Mouse (Mus musculus): ENCODE data around the gene Coro2b. TPM values are rescaled to one million over a fixed set of nuclear protein-coding genes. Genes with fewer than 3 reads are reported as not detected.

Gene Coro2b
- polyA plus RNA-seq, 1 experiment = 12.1 TPM

DNA sequence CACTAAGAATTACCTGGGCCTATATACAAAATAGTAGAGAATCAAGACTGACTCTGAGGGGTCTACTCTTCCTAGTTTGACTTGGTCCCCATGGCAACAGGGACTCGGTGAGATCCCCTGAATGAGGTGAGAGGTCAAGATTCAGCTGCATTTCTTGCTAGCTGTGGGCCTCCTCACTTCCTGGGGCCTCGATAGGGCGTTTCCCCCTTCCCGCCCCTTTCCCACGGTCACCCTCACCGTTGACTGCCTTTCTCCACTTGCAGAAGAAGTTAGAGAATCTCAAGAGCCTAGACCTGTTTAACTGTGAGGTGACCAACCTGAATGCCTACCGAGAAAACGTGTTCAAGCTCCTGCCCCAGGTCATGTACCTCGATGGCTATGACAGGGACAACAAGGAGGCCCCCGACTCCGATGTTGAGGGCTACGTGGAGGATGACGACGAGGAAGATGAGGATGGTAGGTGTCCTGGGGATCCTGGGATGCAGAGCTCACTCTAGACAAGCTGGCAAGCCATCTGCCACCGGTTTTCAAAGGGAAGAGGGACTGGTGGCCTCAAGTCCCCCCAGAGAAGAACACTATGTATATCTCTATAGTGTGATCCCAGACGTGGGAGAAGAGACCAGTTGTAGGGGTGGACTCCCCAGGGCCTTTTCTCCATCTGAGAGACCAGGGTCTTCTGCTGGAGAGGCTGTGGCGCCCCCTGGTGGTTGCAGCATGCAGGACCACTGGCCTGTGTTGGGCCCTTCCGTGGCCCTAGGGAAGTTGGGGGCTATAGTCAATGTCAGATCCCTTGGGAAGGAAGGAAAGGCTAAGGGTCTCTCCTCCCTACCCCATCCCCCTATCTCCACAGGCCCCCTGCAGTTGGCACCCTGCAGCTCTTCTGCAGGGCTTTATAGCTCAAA is 163.4 kb downstream of the Coro2b start:
- Histone ChIP-seq H3K27ac (ENCODE audit: insufficient read depth, low read length) (no peak overlapping the region), H3K4me1 (ENCODE audit: control insufficient read depth, insufficient read depth, low read length) (peaks cover 8% of the 10 kb centered on the region; the same call in 1 of the 2 replicates), H3K4me3 (ENCODE audit: insufficient read depth, low read length) (no peak overlapping the region)
- TF ChIP-seq CTCF (IDR thresholded peaks at IDR 0.05; ENCODE audit: borderline replicate concordance, insufficient read depth, low read length) (peak; percentile 47; the same call in 1 of the 2 replicates), POLR2A (IDR thresholded peaks at IDR 0.05; ENCODE audit: low read depth, low read length) (no peak)

DNA sequence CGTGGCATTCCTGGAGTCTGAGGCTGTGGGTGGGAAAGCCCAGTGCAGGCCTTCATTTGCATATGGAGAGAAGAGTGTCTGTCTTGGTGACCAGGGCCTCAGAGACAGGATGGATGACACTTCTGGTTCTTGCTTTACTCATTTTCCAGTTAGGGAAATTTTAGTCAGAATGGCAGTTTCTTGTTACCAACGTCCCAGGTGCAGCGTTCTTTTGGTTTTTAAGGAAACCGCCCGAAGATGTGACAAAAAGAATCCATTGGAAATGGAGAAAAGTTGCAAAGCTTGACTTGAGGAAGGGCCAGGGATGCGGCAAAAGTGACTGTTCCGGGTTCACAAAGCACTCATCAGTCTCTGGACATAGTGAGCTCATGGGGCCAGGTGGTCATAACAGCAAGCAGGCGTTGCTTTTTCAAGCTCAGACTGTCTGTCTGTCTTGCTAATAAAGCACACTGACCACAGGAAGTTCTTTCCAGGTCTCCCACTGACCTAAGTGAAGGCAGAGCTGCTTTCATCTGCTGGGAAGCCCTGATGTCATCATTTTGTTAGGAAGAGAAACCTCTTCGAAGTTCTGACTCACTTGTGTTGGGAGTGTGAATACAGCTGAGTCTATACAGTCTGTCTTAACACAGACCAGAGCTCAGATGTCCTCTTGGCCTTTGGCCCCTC is 164.2 kb downstream of the Coro2b start:
- H3K27ac ChIP-seq (ENCODE audit: insufficient read depth, low read length) = peak overlapping the region; percentile 35; the same call in 1 of the 2 replicates
- peaks cover 8% of the 10 kb centered on the region; the same call in 1 of the 2 replicates for H3K4me1 ChIP-seq (ENCODE audit: control insufficient read depth, insufficient read depth, low read length)
- TF ChIP-seq CTCF (IDR thresholded peaks at IDR 0.05; ENCODE audit: borderline replicate concordance, insufficient read depth, low read length) (no peak), POLR2A (IDR thresholded peaks at IDR 0.05; ENCODE audit: low read depth, low read length) (no peak)
- H3K4me3 ChIP-seq (ENCODE audit: insufficient read depth, low read length) = no peak overlapping the region

DNA sequence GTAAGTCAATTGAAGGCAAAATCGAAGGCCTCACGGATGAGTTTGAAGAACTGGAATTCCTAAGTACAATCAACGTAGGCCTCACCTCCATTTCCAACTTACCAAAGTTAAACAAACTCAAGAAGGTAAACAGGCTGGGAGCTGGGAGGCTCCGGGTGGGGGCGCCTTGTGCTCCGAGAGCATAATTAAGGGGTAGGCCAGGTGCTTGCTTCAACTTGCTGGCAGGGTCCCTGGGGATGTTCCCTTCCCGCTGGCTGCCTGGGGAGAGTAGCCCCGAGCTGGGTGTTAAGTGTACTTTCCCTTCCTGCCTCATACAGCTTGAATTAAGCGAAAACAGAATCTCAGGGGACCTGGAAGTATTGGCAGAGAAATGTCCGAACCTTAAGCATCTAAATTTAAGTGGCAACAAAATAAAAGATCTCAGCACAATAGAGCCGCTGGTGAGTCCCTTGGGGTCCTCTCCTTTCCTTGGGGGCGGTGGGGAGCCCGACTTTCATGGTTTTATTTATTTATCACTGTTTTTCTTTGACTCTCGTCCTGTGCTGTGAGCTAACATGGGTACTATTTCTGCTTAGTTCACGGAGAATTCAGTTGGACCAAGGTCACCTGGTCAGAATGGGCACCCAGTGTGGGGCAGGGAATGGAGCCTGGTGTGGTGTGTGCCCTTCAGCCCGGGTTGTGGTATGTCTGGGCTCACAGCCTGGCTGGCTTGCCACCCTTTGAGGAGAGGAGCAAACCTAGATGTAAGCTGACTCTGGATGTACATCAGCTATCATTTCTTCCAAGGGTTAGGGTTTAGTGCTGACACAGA is 164.9 kb downstream of the Coro2b start:
- H3K27ac ChIP-seq (ENCODE audit: insufficient read depth, low read length) = no peak overlapping the region
- H3K4me3 ChIP-seq (ENCODE audit: insufficient read depth, low read length) = no peak overlapping the region
- H3K4me1 ChIP-seq (ENCODE audit: control insufficient read depth, insufficient read depth, low read length) = peaks cover 12% of the 10 kb centered on the region; the same call in 1 of the 2 replicates
- TF ChIP-seq POLR2A (IDR thresholded peaks at IDR 0.05; ENCODE audit: low read depth, low read length) = no peak
- TF ChIP-seq CTCF (IDR thresholded peaks at IDR 0.05; ENCODE audit: borderline replicate concordance, insufficient read depth, low read length) = no peak

DNA sequence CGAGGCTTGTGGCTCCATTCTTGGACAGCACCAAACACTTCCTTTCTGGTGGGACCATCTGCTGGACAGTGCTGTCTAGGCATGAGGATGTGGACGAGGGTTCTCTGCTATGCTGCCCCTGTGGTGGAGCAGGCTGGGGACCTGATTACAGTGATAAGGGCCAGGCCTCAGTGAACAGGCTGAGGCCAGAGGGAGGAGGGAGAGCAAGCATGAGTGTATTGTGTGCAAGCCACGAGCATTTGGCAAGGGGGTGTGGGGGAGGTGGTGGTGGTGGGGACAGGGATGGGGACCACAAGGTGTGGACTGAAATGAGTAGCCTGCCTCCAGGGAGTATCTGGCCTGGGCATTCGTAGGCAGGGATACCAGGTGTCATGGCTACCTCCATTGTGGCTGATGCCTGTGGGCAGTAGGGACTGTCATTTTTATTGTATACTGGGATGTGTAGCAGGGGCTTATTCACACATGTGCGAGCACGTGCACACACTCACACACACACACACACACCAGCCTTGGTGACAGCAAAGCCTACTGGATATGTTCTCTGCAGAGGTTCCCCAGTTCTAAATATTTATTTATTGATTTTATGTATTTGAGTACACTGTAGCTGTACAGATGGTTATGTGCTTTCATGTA is 166.1 kb downstream of the Coro2b start:
- TF ChIP-seq POLR2A (IDR thresholded peaks at IDR 0.05; ENCODE audit: low read depth, low read length) (no peak), CTCF (IDR thresholded peaks at IDR 0.05; ENCODE audit: borderline replicate concordance, insufficient read depth, low read length) (no peak)
- Histone ChIP-seq H3K4me1 (ENCODE audit: control insufficient read depth, insufficient read depth, low read length) (peaks cover 12% of the 10 kb centered on the region; the same call in 1 of the 2 replicates), H3K4me3 (ENCODE audit: insufficient read depth, low read length) (no peak overlapping the region), H3K27ac (ENCODE audit: insufficient read depth, low read length) (no peak overlapping the region)

GRCm38 (mm10) chr9:62370186-62370585 is 166.7 kb downstream of the Coro2b start:
- H3K4me1 ChIP-seq (ENCODE audit: control insufficient read depth, insufficient read depth, low read length) = peaks cover 12% of the 10 kb centered on the region; the same call in 1 of the 2 replicates
- no peak overlapping the region for H3K4me3 ChIP-seq (ENCODE audit: insufficient read depth, low read length)
- no peak overlapping the region for H3K27ac ChIP-seq (ENCODE audit: insufficient read depth, low read length)
- TF ChIP-seq CTCF (IDR thresholded peaks at IDR 0.05; ENCODE audit: borderline replicate concordance, insufficient read depth, low read length) = no peak
- no peak for TF ChIP-seq POLR2A (IDR thresholded peaks at IDR 0.05; ENCODE audit: low read depth, low read length)

Other genes starting within 250 kb of the Coro2b start
- 352 and 487 TPM in 2 replicates for gene Anp32a, start 195.8 kb downstream of the Coro2b start, polyA plus RNA-seq (2011; ENCODE audit: insufficient read length, low read depth, missing spikeins)
- gene Itga11, start 140.8 kb upstream of the Coro2b start, polyA plus RNA-seq (2011; ENCODE audit: insufficient read length, low read depth, missing spikeins) = 139 and 166 TPM in 2 replicates

Measured in embryonic fibroblast, embryonic 13.5 days (primary cell).